Mouse (Mus musculus): ENCODE data around the gene Xrn1. TPM values are rescaled to one million over a fixed set of nuclear protein-coding genes. Genes with fewer than 3 reads are reported as not detected.

Xrn1 gene
- polyA plus RNA-seq, 1 experiment from 2014 or later: 26.5 TPM

- no peak overlapping the region for H3K9ac ChIP-seq
- no peaks in the 10 kb centered on the region for H3K27me3 ChIP-seq
- no peaks in the 10 kb centered on the region for H3K36me3 ChIP-seq
- no peak overlapping the region for H3K4me2 ChIP-seq (replicated peaks)
- no peak overlapping the region for H3K4me3 ChIP-seq
- ATAC-seq (ENCODE audit: insufficient number of reproducible peaks, insufficient read depth, low FRiP score, low TSS enrichment): no peak
- no peaks in the 10 kb centered on the region for H3K4me1 ChIP-seq
- H3K27ac ChIP-seq: no peak overlapping the region
- H3K9me3 ChIP-seq: peaks cover 17% of the 10 kb centered on the region
- 74% methylated on average over 1 of the region's 1 CpGs for WGBS
These were observed 139.8 kb downstream of the Xrn1 start for GRCm38 (mm10) chr9:96094341-96094740.

- Histone ChIP-seq H3K4me3 (no peak overlapping the region), H3K4me2 (replicated peaks) (no peak overlapping the region), H3K27me3 (no peaks in the 10 kb centered on the region), H3K36me3 (no peaks in the 10 kb centered on the region), H3K9ac (no peak overlapping the region), H3K27ac (no peak overlapping the region), H3K4me1 (no peaks in the 10 kb centered on the region), H3K9me3 (peaks cover 26% of the 10 kb centered on the region)
- ATAC-seq (ENCODE audit: insufficient number of reproducible peaks, insufficient read depth, low FRiP score, low TSS enrichment): no peak
- 82% methylated on average over 1 of the region's 1 CpGs for WGBS
These were observed 140.6 kb downstream of the Xrn1 start for GRCm38 (mm10) chr9:96095192-96095591.

GRCm38 (mm10) chr9:96102846-96103245, 148.3 kb downstream of the Xrn1 start:
- H3K4me1 ChIP-seq: no peaks in the 10 kb centered on the region
- H3K4me3 ChIP-seq: no peak overlapping the region
- H3K9me3 ChIP-seq: peaks cover 10% of the 10 kb centered on the region; the same call in 1 of the 2 replicates
- no peak overlapping the region for H3K9ac ChIP-seq
- no peak overlapping the region for H3K4me2 ChIP-seq (replicated peaks)
- ATAC-seq (ENCODE audit: insufficient number of reproducible peaks, insufficient read depth, low FRiP score, low TSS enrichment): no peak
- no peak overlapping the region for H3K27ac ChIP-seq
- H3K27me3 ChIP-seq: no peaks in the 10 kb centered on the region
- WGBS: 84% methylated on average over 8 of the region's 8 CpGs
- no peaks in the 10 kb centered on the region for H3K36me3 ChIP-seq

Other genes with a start within 250 kb of the Xrn1 start
- 3.2 and 3.6 TPM in 2 replicates for gene Trpc1, start 204.4 kb upstream of the Xrn1 start, polyA plus RNA-seq (2016; fragmentation: Nextera tagmentation; extraction: Ambion mirVana)
- gene Pls1, start 109.4 kb upstream of the Xrn1 start, polyA plus RNA-seq (2016; fragmentation: Nextera tagmentation; extraction: Ambion mirVana): 5.5 and 5.8 TPM in 2 replicates
- 24.1 and 27.5 TPM in 2 replicates for gene Atr, start 97.2 kb upstream of the Xrn1 start, polyA plus RNA-seq (2016; fragmentation: Nextera tagmentation; extraction: Ambion mirVana)
- 6.9 and 7.1 TPM in 2 replicates for gene Gk5, start 164.6 kb downstream of the Xrn1 start, polyA plus RNA-seq (2016; fragmentation: Nextera tagmentation; extraction: Ambion mirVana)
- 56.9 and 58.2 TPM in 2 replicates for gene Tfdp2, start 241.5 kb downstream of the Xrn1 start, polyA plus RNA-seq (2016; fragmentation: Nextera tagmentation; extraction: Ambion mirVana)